Mouse (Mus musculus) v-Abl transformed pro-B cells (cell line): Measurements from ENCODE around the gene Wdr17.
"Not testable (repeated sequence)": the region's sequence is repeated elsewhere in the genome, so short reads cannot be mapped to it uniquely, and the experiment has no call there.

Experiments used
- in situ Hi-C, 2 experiments: fragments of 400-800 bp; cut with MboI; formaldehyde crosslinking; loops; one replicate each; pipeline ENCODE4 v1.15.1; 2025; ENCODE audit not compliant: unreplicated experiment in 2 of 2

Wdr17 gene

DNA sequence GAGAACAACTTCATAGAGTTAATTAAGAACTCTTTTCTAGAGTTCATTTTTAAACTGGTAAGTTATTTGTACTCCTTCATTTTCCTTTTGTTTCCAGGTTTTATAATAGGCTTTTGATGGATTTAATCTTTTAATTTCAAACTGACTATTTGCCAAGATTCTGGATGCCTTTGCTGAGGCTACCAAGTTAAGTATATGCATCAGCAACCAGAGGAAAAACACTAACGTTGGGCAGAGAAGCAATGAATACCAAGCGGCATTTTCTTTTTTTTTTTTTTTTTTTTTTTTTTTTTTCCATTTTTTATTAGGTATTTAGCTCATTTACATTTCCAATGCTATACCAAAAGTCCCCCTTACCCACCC, 94.3 kb downstream of the Wdr17 start:
- in situ Hi-C loops, result no loop called here

DNA sequence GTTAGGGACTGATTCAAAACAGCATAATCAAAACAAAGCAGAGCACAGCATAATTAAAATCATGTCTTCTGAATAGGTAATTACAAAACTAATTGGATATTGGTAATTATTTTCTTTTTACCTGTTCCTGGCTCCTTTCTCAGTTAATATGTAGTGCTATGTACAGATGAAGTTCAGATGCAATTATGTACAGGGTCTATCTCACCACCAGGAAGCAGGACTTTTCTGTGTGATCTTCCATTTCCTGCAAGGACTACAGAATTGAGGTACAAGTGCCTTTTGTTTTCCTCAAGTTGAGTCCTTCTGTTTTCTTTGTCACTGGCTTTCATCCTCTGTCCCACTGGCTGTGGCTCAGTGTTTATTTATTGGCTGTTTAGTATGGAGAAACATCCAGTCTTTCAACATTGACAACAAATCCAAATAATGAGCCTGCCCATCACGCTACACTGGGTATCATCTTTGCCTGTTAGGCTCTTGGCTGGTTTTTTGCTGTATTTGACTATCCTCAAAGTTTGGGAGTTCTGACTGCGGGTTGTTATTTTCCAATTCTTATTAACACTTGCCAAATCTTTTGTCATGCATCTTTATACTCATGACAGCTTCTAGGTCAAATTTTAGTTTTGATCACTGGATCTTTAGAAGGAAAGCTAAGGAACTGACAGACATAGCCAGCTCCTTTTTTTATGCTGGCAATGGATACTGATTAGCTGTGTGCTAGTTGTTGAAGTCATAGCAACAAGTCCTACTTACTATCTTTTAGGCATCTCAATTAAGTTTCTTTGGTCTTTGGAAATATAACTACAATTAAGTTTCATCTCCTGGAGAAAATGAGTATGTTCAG, 94.9 kb downstream of the Wdr17 start:
- in situ Hi-C loops, result no loop called here

DNA sequence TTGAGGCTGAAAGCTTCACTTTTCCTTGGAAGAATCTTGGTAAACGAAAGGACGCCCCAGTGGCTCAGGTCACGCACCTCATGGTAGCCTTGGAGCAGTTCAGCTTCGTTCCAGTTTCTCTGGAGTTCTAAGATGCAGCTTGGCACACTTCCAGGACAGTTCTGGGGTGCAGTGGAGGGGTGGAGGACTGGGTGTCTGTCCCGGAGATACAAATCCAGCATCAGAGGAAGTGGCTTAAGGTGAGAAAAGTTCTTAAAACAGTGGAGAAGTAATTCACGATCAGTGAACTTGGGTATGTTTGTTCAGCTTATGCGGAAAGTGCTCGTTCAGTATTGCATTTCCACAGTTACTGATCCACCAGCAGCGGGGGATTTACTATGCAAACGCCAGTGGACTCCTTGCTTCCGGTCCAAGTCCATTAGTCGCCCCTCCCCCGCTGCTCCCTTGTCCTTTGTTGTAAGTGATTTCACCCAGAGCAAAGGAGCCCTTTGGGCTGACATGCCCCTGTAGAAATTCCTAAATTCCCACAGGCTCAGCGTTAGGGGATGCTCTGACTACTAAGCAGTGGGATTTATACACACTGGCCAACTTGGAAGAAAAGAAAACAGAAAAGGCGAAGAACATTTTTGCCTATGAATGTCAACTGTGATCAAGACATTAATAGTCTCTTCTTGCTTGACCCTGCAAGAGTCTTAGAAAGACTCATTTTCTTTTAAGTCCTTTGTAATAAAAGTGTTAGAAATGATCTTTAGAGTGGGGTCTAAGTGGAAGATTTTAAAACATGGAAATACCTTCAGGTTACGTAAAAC, 106.6 kb downstream of the Wdr17 start:
- in situ Hi-C loops, result no loop called here

GRCm38 (mm10) chr8:54779317-54780133, 107.5 kb downstream of the Wdr17 start:
- in situ Hi-C loops, result no loop called here

GRCm38 (mm10) chr8:54777012-54777411, 110.0 kb downstream of the Wdr17 start:
- in situ Hi-C loops, result no loop called here

- in situ Hi-C loops, result no loop called here
Observed at GRCm38 (mm10) chr8:54776241-54776640, 110.7 kb downstream of the Wdr17 start.

DNA sequence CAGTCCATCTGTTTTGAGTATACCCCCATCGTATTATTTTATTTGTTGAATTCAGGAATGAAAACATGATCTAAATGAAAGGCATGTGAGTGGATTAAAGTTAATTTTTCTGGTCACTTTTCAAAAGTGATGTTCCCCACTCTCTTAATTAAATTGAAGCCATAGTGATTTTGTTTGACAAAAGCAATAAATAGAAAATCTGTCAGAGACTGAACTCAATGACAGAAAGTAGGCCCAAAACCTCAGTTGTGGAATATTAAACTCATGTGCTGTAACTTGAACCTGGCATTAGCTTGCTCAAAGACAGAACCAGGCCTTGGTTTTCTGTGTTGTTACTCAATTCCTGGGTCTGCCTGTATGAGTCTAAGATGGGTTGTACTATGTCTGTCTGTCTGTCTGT, 129.3 kb downstream of the Wdr17 start:
- in situ Hi-C loops, result no loop called here

- in situ Hi-C loops, result no loop called here
Observed at GRCm38 (mm10) chr8:54736660-54737312, 150.2 kb downstream of the Wdr17 start.

DNA sequence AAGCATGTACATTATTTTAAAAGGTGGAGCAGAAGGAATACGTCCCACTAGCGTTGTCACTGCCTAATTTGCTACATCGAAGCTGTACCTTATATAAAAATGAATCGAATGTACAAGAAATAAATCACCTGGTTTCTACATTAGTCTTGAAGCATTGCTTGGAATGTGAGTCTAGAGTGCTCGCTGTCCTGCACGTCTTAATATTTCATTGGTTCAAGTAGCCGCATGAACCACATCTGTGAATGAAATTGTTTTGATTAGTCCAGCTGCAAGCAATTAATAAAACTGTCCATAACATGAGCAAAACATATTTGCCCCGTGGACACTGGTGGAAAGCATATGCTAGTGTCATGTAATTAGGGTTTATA, 162.3 kb downstream of the Wdr17 start:
- in situ Hi-C loops, result no loop called here

DNA sequence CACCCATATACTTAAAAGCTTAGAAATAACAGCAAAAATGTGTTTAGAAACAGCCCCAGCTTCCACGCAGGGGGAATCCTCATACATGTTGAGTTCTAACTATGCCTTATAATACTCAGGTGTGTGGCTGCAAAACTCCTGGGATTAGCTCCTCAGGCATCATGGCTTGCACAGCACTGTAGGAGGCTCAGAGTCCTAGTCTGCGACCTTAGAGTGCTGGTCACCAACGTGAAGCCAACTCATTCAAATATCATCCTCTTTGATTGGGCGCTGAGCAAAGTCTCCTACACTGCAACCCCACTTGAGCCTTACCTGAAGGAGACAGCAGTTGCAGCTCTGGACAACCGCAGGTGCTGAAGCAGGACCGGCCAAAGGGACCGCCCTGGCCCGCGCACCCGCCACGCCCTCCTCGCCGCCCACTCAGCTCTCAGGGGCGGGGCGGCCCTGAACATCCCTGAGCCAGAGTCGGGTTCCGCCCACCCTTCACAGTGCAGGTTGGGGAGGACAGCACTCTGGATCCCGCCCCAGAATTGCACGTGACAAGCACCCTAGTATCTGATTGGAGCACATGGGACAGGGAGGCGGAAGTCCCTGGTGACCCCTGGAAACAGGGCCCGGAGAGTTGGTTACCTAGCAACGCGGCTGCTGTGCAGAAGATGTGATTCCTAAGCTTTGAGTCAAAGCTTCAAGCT, 162.9 kb downstream of the Wdr17 start:
- in situ Hi-C loops, result no loop called here

DNA sequence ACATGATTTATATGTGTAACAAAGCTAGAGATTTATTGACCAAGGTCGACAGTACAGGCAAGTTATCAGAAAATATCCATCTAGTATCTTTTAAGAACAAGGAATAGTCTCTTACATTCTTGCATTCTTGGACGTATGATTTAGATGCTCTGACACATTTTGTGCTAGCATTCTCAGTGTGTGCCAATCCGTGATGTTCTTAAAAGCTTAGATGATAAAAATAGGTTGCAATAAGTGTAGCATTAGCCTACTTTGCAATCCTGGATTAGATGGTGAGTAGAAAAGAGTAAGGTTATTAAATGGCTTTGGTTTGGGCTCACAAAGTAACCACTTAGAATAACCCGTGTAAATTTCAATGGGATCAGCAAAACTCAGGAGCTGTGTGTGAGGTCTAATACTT, 168.5 kb downstream of the Wdr17 start:
- in situ Hi-C loops, result no loop called here

DNA sequence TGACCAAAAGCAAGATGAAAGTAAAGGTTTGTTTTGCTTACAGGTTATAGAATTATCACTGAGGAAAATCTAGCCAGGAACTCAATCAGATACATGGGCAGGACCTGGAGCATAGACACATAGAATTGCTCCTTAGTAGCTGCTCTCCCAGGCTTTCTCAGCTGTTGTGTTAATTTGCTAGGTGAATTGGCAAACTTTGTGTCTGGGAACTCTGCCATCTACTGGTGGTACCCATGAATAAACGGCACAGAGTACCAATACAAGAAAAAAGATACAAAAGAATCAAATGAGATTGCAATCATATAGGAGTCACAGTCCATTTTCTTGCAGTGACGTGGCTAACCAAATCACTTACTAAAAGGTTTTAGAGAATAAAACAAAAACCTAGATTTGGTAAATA, 181.2 kb downstream of the Wdr17 start:
- in situ Hi-C loops, result no loop called here

GRCm38 (mm10) chr8:54671806-54672205, 215.2 kb downstream of the Wdr17 start:
- in situ Hi-C loops, result no loop called here

- in situ Hi-C loops, result no loop called here
Observed at GRCm38 (mm10) chr8:54667756-54668155, 219.2 kb downstream of the Wdr17 start.

DNA sequence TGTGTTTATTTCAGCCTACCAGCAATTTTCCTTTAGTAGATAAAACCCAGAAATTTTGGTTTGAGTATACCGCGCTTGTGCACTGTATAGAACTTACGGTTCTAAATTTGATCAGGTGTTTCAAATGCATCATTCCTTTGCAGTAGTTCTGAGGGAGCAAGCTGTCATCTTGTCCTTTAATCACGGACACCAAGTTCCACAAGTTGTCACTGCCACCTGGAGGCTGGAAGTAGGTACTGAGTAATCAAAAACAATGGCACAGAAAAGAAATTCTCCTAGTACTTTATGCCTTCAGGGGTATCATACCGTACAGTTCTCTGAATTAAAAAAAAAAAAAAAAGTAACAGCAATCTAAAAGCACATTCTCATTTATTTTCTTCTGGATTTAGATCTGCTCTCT, 226.3 kb downstream of the Wdr17 start:
- in situ Hi-C loops, result loop anchor here (5.0 kb wide), 1 partner anchor 153 kb away; no protein-coding TSS in a partner anchor

DNA sequence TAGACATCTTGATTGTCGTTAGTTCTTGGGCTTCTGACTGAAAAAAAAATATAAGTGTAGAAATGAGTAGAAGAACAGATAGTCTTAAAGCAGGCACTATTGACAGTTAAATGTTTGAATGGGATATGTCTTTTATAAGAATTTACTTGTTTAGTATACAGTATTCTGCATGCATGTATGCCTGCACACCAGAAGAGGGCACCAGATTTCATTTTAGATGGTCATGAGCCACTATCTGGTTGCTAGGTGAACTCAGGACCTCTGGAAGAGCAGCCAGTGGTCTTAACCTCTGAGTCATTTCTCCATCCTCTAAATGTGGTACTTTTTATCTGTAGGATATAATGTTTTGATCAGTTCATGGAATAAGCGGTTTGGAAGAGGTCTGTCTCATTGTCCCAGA, 227.3 kb downstream of the Wdr17 start:
- in situ Hi-C loops, result loop anchor here (5.0 kb wide), 1 partner anchor 152 kb away; no protein-coding TSS in a partner anchor

GRCm38 (mm10) chr8:54638634-54639033, 248.3 kb downstream of the Wdr17 start:
- in situ Hi-C loops, result no loop called here

GRCm38 (mm10) chr8:54616710-54617109, 270.3 kb downstream of the Wdr17 start:
- in situ Hi-C loops, result not testable (repeated sequence)

DNA sequence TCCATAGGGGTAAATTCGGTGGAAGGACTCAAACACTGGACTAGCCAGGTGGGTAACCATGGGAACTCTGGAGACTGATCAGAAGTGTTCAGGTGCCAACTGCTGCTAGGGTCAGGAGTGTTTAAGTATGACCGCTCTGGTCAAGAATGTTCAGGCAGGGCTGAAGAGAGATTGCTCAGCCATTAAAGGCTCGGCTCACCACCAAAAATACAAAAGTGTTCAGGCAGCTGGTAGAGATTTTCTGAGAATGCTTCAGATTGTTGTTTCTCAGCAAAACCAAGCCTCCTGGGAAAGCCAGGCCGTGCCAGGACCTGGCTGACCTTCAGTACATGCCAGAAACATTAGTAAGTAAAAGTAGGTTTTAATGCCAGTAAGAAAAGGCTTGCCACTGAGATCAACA, 276.7 kb downstream of the Wdr17 start:
- in situ Hi-C loops, result no loop called here

GRCm38 (mm10) chr8:54609336-54609735, 277.6 kb downstream of the Wdr17 start:
- in situ Hi-C loops, result no loop called here
